Mouse (Mus musculus) liver, adult 2 months (tissue): ENCODE measurements around the gene Trmt6.

Experiments
- CTCF ChIP-seq: fragments of 200-500 bp; IDR thresholded peaks from 2 replicates; pipeline ENCODE4 v1.5.1; 2011; ENCODE audit warnings: low read depth, low read length, control low read depth
- POLR2A ChIP-seq: fragments of 200-500 bp; IDR thresholded peaks from 2 replicates; pipeline ENCODE4 v1.6.1; 2011; ENCODE audit warnings: low read length, control low read depth; ENCODE audit not compliant: insufficient read depth; ENCODE audit errors: extremely low read depth

DNA sequence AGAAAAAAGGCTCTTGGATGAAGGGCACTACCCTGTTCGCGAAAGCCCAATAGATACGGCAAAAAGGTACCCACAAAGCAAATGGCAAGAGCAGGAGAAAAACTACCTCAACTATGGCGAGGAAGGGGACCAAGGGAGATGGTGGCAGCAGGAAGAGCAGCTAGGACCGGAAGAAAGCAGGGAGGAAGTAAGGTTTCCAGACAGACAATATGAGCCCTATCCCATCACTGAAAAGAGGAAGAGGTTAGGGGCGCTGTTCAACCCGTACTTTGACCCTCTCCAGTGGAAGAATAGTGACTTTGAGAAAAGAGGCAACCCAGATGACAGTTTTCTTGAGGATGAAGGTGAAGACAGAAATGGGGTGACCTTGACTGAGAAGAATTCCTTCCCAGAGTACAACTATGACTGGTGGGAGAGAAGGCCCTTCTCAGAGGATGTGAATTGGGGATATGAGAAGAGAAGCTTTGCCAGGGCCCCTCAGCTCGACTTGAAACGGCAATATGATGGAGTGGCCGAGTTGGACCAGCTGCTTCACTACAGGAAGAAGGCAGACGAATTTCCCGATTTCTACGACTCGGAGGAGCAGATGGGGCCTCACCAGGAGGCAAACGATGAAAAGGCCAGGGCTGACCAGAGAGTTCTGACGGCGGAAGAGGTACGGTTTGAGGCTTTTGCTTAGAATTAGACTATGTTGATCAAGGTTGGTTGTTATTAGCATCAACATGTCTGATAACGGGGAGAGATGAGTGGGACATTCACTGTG, 22.2 kb downstream of the Trmt6 start:
- TF ChIP-seq POLR2A (no peak), CTCF (no peak)
